Mouse (Mus musculus) kidney, adult 2 months (tissue): ENCODE data around the gene Gm10518. TPM values are rescaled to one million over a fixed set of nuclear protein-coding genes. Genes with fewer than 3 reads are reported as not detected.
A peak's percentile ranks its signal among the peaks of the same experiment; 100 is the strongest.

ENCODE experiments used
- DNase-seq: peaks from one replicate; pipeline ENCODE4 v3.0.0; 2021
- H3K27ac ChIP-seq: fragments of 200-500 bp; 2 replicates; pipeline ENCODE4 v1.5.1; 2012; ENCODE audit warnings: low read depth, low read length, control low read depth, inconsistent platforms; ENCODE audit not compliant: insufficient read depth
- H3K27me3 ChIP-seq: fragments of 200-500 bp; replicated peaks from 2 replicates; pipeline ENCODE4 v1.6.1; 2012; ENCODE audit warnings: mild to moderate bottlenecking, moderate library complexity, low read length, inconsistent platforms; ENCODE audit not compliant: control insufficient read depth, insufficient read depth
- H3K36me3 ChIP-seq: fragments of 200-500 bp; 2 replicates; pipeline ENCODE4 v1.6.1; 2012; ENCODE audit warnings: mild to moderate bottlenecking, moderate library complexity, low read length, inconsistent platforms; ENCODE audit not compliant: control insufficient read depth, insufficient read depth
- H3K4me1 ChIP-seq: fragments of 200-500 bp; 2 replicates; pipeline ENCODE4 v1.6.1; 2011; ENCODE audit warnings: low read length; ENCODE audit not compliant: control insufficient read depth, insufficient read depth
- H3K4me3 ChIP-seq: fragments of 200-500 bp; 2 replicates; pipeline ENCODE4 v1.5.1; 2011; ENCODE audit warnings: mild to moderate bottlenecking, low read depth, low read length, control low read depth; ENCODE audit not compliant: insufficient read depth
- CTCF ChIP-seq: fragments of 200-500 bp; conservative IDR thresholded peaks from 2 replicates; pipeline ENCODE4 v1.5.1; 2011; ENCODE audit warnings: low read depth, mild to moderate bottlenecking, control low read depth, low read length, moderate library complexity, mixed read lengths; ENCODE audit not compliant: insufficient read depth, insufficient read length
- POLR2A ChIP-seq: fragments of 200-500 bp; IDR thresholded peaks from one replicate; pipeline ENCODE4 v1.6.1; 2011; ENCODE audit warnings: low read depth, low read length, control low read depth
- WGBS: fragments of 180-500 bp; shearing (Covaris S2); methylation state at CpG from one replicate; pipeline ENCODE4 v1.1.7; 2018; 5-methylcytosine and 5-hydroxymethylcytosine counted together
- polyA plus RNA-seq: library from polyadenylated mRNA; depleted of rRNA; stranded (reverse); fragments of >200 nt; gene quantifications from 2 replicates; pipeline ENCODE4 v1.2.3, GENCODE M21; 2012

Gene Gm10518
- polyA plus RNA-seq, 1 experiment = not detected

- no peak for TF ChIP-seq POLR2A
- TF ChIP-seq CTCF = no peak
- no peak overlapping the region for H3K27ac ChIP-seq
- no peaks in the 10 kb centered on the region for H3K4me1 ChIP-seq
- H3K36me3 ChIP-seq = peaks cover 15% of the 10 kb centered on the region
- 83% methylated on average over 4 of the region's 4 CpGs for WGBS
- no peak for DNase-seq
- H3K4me3 ChIP-seq = no peak overlapping the region
- no peaks in the 10 kb centered on the region for H3K27me3 ChIP-seq
Measured at GRCm38 (mm10) chr1:179787281-179787680, 15.9 kb upstream of the Gm10518 start.

DNA sequence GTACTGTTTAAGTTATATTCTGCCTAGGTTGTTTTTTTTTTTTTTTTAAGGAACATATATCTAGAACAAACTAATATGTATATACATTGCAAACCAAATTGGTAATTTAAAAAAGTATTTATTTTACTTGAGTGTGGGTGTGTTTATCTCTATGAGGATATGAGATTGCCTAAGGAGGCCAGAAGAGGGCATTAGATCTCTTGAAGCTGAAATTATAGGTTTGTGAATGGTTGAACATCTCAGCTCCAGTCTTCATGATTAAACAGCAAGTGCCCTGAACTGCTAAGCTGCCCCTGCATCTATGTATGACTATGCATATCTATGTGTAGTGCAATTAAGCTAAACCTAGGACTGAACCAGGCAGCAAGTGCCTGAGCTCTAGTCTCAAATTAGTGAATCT is 4.4 kb upstream of the Gm10518 start:
- Histone ChIP-seq H3K4me3 (no peak overlapping the region), H3K27me3 (no peaks in the 10 kb centered on the region), H3K4me1 (peaks cover 9% of the 10 kb centered on the region; the same call in 1 of the 2 replicates), H3K27ac (no peak overlapping the region), H3K36me3 (peaks cover 12% of the 10 kb centered on the region)
- DNase-seq = no peak
- TF ChIP-seq CTCF (no peak), POLR2A (no peak)

GRCm38 (mm10) chr1:179803513-179804139 is 450 bp downstream of the Gm10518 start, which contains the start of gene Ahctf1:
TSS of gene Ahctf1 (minus strand) at chr1:179803680.
- Histone ChIP-seq H3K36me3 (peaks cover 3% of the 10 kb centered on the region; the same call in 1 of the 2 replicates), H3K27me3 (no peaks in the 10 kb centered on the region), H3K4me1 (peaks cover 17% of the 10 kb centered on the region; the same call in 1 of the 2 replicates), H3K4me3 (peak within 1 kb of the TSS; percentile 84), H3K27ac (peak within 1 kb of the TSS; percentile 93)
- TF ChIP-seq POLR2A = peak; percentile 96
- TF ChIP-seq CTCF = peak; percentile 29; the same call in 1 of the 2 replicates
- WGBS = 1% methylated on average over 56 of the region's 56 CpGs
- peak; percentile 99 for DNase-seq

DNA sequence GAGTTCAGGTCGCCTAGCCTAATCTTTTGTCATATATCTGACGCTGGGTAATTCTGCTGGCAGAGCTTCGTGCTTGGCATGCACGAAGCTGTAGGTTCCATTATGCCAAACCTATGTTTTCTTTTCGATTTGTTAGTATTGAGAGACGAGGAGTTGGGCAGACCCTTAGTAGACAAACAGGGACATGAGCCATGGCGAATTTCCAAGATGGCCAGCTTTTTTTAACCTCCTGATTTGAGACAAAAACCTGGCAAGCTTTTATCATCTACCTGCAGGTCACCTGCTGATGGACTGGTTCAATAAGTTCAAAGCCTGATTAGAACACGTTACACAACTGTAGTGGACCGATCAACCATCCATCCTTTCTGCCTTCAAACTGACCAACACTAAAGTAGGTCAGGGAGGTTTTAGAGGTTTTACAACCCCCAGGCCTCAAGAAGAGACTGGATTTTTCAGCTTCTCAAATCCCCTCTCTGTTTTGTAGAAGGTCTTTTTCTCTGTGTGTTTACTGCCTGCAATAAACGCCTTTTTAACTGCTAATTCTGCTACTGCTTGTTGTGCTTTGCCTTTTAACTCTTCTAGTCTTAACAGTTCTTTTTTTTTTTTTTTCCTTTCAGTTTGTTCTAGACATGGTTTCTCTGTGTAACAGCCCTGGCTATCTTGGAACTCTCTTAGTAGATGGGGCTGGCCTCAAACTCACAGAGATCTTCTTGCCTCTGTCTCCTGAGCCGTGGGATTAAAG is 1.1 kb downstream of the Gm10518 start:
- 0 out of 2 replicates have a peak overlapping the region, but pooled peaks have one; percentile 84 for H3K4me3 ChIP-seq
- peaks cover 17% of the 10 kb centered on the region; the same call in 1 of the 2 replicates for H3K4me1 ChIP-seq
- peak overlapping the region; percentile 44 for H3K27ac ChIP-seq
- 34% methylated on average over 11 of the region's 11 CpGs for WGBS
- H3K27me3 ChIP-seq = no peaks in the 10 kb centered on the region
- no peak for DNase-seq
- H3K36me3 ChIP-seq = no peaks in the 10 kb centered on the region
- TF ChIP-seq CTCF = no peak
- no peak for TF ChIP-seq POLR2A

- H3K27me3 ChIP-seq = no peaks in the 10 kb centered on the region
- WGBS = 53% methylated on average over 5 of the region's 5 CpGs
- peak; percentile 85 for DNase-seq
- H3K4me3 ChIP-seq = no peak overlapping the region
- H3K36me3 ChIP-seq = no peaks in the 10 kb centered on the region
- no peak for TF ChIP-seq CTCF
- peaks cover 17% of the 10 kb centered on the region; the same call in 1 of the 2 replicates for H3K4me1 ChIP-seq
- no peak overlapping the region for H3K27ac ChIP-seq
Measured at GRCm38 (mm10) chr1:179805751-179806150, 2.6 kb downstream of the Gm10518 start.

GRCm38 (mm10) chr1:179807468-179807867 is 4.3 kb downstream of the Gm10518 start:
- peaks cover 8% of the 10 kb centered on the region; the same call in 1 of the 2 replicates for H3K4me1 ChIP-seq
- TF ChIP-seq CTCF = no peak
- no peak for TF ChIP-seq POLR2A
- no peaks in the 10 kb centered on the region for H3K27me3 ChIP-seq
- WGBS = 89% methylated on average over 4 of the region's 4 CpGs
- H3K27ac ChIP-seq = no peak overlapping the region
- DNase-seq = no peak
- no peak overlapping the region for H3K4me3 ChIP-seq
- H3K36me3 ChIP-seq = no peaks in the 10 kb centered on the region

DNA sequence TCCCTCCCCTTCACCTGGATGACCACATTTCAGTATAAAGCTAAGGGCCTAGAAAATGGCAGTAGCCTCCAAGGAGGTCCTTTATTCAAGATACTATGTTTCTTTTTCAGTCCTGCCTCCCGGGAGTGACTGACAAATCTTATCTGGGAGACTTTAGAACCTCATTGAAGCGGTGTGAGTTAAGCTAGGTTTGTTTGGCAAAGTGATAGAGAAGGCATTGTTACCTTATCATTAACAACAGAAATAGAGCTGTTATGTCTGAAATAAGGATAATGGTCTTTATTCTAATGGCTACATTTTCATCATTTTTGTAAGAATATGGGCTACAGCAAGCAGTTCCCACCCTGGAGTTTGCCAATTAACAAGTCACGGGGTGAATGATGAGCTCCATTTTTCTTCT is 5.1 kb downstream of the Gm10518 start:
- WGBS = 89% methylated on average over 3 of the region's 3 CpGs
- no peak overlapping the region for H3K4me3 ChIP-seq
- H3K4me1 ChIP-seq = peaks cover 8% of the 10 kb centered on the region; the same call in 1 of the 2 replicates

More for the DNA sequence above, 5.1 kb downstream of the Gm10518 start:
- no peak overlapping the region for H3K27ac ChIP-seq
- H3K36me3 ChIP-seq = no peaks in the 10 kb centered on the region
- no peak for DNase-seq
- H3K27me3 ChIP-seq = no peaks in the 10 kb centered on the region
- TF ChIP-seq POLR2A (no peak), CTCF (no peak)
